Mouse (Mus musculus) forebrain, embryonic 16.5 days (tissue): ENCODE results near the gene Gm20388. TPM values are rescaled to one million over a fixed set of nuclear protein-coding genes. Genes with fewer than 3 reads are reported as not detected.

Source experiments
- ATAC-seq: fragments of 200-750 bp; cut with Nextera tagmentation; 2 replicates; pipeline ENCODE4 v1.8.0; 2017; ENCODE audit warnings: mild to moderate bottlenecking, moderate library complexity
- H3K27ac ChIP-seq: fragments of 300-500 bp; sonication (generic); 2 replicates; pipeline ENCODE4 v1.5.1; 2014; ENCODE audit warnings: low read length, control low read depth
- H3K27me3 ChIP-seq: fragments of 300-500 bp; sonication (generic); replicated peaks from 2 replicates; pipeline ENCODE4 v1.6.1; 2014; ENCODE audit warnings: low read length; ENCODE audit not compliant: control insufficient read depth, insufficient read depth
- H3K36me3 ChIP-seq: fragments of 300-500 bp; sonication (generic); 2 replicates; pipeline ENCODE4 v1.6.1; 2014; ENCODE audit not compliant: control insufficient read depth, insufficient read depth
- H3K4me1 ChIP-seq: fragments of 300-500 bp; sonication (generic); replicated peaks from 2 replicates; pipeline ENCODE4 v1.6.1; 2014; ENCODE audit warnings: low read length; ENCODE audit not compliant: control insufficient read depth, insufficient read depth
- H3K4me2 ChIP-seq: fragments of 300-500 bp; sonication (generic); 2 replicates; pipeline ENCODE4 v1.6.1; 2014; ENCODE audit warnings: mild to moderate bottlenecking, low read length, control low read depth
- H3K4me3 ChIP-seq: fragments of 300-500 bp; sonication (generic); replicated peaks from 2 replicates; pipeline ENCODE4 v1.5.1; 2014; ENCODE audit warnings: mild to moderate bottlenecking, low read length, control low read depth
- H3K9ac ChIP-seq: fragments of 300-500 bp; sonication (generic); replicated peaks from 2 replicates; pipeline ENCODE4 v1.6.1; 2014; ENCODE audit warnings: low read depth, low read length, control low read depth
- H3K9me3 ChIP-seq: fragments of 300-500 bp; sonication (generic); 2 replicates; pipeline ENCODE4 v1.6.1; 2016; ENCODE audit warnings: low read length; ENCODE audit not compliant: control insufficient read depth
- WGBS: fragments of 180-500 bp; shearing (Covaris S2); extraction: QIAGEN DNeasy Blood & Tissue Kit; methylation state at CpG from one replicate; pipeline ENCODE4 v1.1.7; 2014; 5-methylcytosine and 5-hydroxymethylcytosine counted together
- polyA plus RNA-seq: library from polyadenylated mRNA; unstranded; fragments of >200 nt; fragmentation: Nextera tagmentation; extraction: Ambion mirVana; gene quantifications from 2 replicates; pipeline ENCODE4 v1.2.1, GENCODE M21; 2015

Gm20388 gene
- polyA plus RNA-seq, 1 experiment from 2014 or later, result 4.7 TPM

DNA sequence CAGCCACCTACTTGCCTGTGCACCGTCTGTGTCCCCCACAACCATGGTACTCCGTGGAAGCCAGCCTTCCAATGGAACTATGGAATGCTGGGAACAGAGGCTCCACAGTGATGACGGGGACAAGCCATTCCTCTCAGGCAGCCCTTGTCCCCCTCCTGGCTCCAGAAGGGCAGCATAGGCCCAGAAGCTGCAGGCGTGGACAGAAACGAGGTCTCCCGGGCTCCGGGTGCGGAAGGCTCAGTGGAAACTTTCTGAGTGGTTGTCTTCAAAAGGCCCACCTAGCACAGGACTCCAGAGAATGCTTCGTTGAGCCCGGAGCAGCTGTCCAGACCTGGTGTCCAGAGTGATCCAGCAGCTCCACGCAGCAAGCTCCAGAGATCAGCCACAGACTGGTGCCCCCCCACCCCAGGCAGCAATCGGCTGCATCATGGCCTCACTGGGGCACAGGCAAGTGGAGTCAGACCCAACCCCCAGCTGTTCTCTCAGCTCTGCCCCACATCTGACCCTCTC, 1633.7 kb downstream of the Gm20388 start, which contains the start of gene 1700018B08Rik:
Gene 1700018B08Rik (minus strand): TSS at position 45 of the 510 bp plus-strand sequence.
- ATAC-seq, result no peak
- H3K9me3 ChIP-seq, result no peaks in the 10 kb centered on the region
- H3K36me3 ChIP-seq, result no peaks in the 10 kb centered on the region
- H3K4me2 ChIP-seq, result no peak within 1 kb of the TSS
- no peak within 1 kb of the TSS for H3K27ac ChIP-seq
- H3K4me3 ChIP-seq, result no peak within 1 kb of the TSS
- no peaks in the 10 kb centered on the region for H3K27me3 ChIP-seq
- no peaks in the 10 kb centered on the region; the same call in 1 of the 2 replicates for H3K4me1 ChIP-seq
- WGBS, result 85% methylated on average over 12 of the region's 12 CpGs
- H3K9ac ChIP-seq, result no peak within 1 kb of the TSS

DNA sequence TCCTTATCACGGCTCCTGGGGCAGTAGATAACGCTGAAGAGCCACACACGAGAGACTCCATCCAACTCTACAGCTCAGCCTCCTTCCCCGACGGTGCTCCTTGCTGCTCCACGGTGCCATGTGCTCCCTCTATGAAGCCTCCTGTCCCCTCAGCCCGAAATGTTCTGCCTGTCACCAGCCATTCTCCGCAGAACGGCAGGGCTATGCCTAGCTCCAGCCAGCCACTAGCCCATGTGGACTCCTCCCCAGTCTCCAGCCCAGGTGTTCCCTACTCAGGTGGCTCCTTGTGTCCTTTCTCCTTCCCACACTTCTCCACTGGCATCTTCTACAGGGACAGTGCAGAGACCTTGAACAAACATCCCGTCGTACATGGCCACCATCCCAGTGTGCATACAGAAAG, 1634.3 kb downstream of the Gm20388 start:
- H3K9me3 ChIP-seq, result no peaks in the 10 kb centered on the region
- H3K4me2 ChIP-seq, result no peak overlapping the region
- H3K9ac ChIP-seq, result no peak overlapping the region
- 86% methylated on average over 11 of the region's 11 CpGs for WGBS
- H3K27ac ChIP-seq, result no peak overlapping the region
- H3K27me3 ChIP-seq, result no peaks in the 10 kb centered on the region
- no peak for ATAC-seq
- no peaks in the 10 kb centered on the region for H3K36me3 ChIP-seq
- H3K4me1 ChIP-seq, result no peaks in the 10 kb centered on the region; the same call in 1 of the 2 replicates
- no peak overlapping the region for H3K4me3 ChIP-seq

DNA sequence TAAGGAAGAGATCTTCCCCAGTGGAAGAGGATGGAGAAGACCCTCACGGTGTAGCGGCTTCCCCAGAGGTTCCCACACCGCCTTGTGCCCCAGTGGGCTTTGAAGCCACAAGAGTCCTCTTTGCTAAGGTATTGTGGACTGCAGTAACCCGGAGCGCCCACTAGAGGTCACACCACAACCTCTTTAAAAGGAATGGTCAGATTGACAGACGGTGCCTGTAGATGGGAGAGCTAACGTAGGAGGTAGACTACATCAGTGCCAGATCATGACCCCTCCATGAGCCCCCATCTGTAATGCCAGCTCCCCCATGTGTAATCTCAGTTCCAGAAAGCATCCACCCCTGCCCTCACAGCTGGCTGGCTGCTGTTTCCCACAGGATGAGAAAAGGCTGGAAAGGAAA, 1636.5 kb downstream of the Gm20388 start:
- 4% methylated on average over 7 of the region's 7 CpGs for WGBS
- no peak overlapping the region for H3K4me2 ChIP-seq

GRCm38 (mm10) chr8:121550056-121550455, 1639.4 kb downstream of the Gm20388 start:
- Histone ChIP-seq H3K27me3 (no peaks in the 10 kb centered on the region), H3K9ac (no peak overlapping the region), H3K4me2 (no peak overlapping the region), H3K36me3 (peaks cover 23% of the 10 kb centered on the region), H3K27ac (no peak overlapping the region), H3K4me3 (no peak overlapping the region), H3K4me1 (no peaks in the 10 kb centered on the region; the same call in 1 of the 2 replicates), H3K9me3 (no peaks in the 10 kb centered on the region)
- WGBS, result 86% methylated on average over 6 of the region's 6 CpGs
- no peak for ATAC-seq

More for the DNA sequence above, 1636.5 kb downstream of the Gm20388 start:
- peaks cover 14% of the 10 kb centered on the region for H3K36me3 ChIP-seq
- ATAC-seq, result peak; percentile 65
- H3K4me3 ChIP-seq, result no peak overlapping the region
- H3K27me3 ChIP-seq, result no peaks in the 10 kb centered on the region
- no peaks in the 10 kb centered on the region for H3K9me3 ChIP-seq
- no peak overlapping the region for H3K9ac ChIP-seq
- no peaks in the 10 kb centered on the region; the same call in 1 of the 2 replicates for H3K4me1 ChIP-seq
- H3K27ac ChIP-seq, result no peak overlapping the region

GRCm38 (mm10) chr8:121551065-121551985, 1640.7 kb downstream of the Gm20388 start:
- ATAC-seq, result no peak
- peaks cover 23% of the 10 kb centered on the region for H3K36me3 ChIP-seq
- 75% methylated on average over 24 of the region's 24 CpGs for WGBS

DNA sequence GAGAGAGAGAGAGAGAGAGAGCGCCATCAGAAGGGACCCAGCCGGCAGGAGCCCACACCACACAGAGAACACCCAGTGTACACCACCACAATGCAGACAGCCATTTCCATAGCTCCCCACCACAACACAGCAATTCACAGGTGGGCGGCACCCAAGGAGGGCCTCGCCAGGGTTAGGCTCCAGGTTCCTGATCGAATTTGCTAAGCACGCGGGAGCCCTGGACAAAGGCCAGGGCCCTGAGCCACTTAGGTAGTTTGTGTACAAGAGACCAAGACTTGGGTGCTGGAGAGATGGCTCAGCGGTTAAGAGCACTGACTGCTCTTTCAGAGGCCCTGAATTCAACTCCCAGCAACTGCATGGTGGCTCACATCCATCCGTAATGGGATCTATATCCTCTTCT, 1641.9 kb downstream of the Gm20388 start:
- no peak overlapping the region for H3K27ac ChIP-seq
- 86% methylated on average over 9 of the region's 9 CpGs for WGBS
- H3K4me3 ChIP-seq, result no peak overlapping the region
- ATAC-seq, result no peak
- H3K4me2 ChIP-seq, result no peak overlapping the region
- no peaks in the 10 kb centered on the region for H3K27me3 ChIP-seq
- H3K4me1 ChIP-seq, result no peaks in the 10 kb centered on the region
- no peak overlapping the region for H3K9ac ChIP-seq
- H3K36me3 ChIP-seq, result peaks cover 23% of the 10 kb centered on the region
- no peaks in the 10 kb centered on the region for H3K9me3 ChIP-seq

More at GRCm38 (mm10) chr8:121551065-121551985, 1640.7 kb downstream of the Gm20388 start:
- H3K27ac ChIP-seq, result no peak overlapping the region
- H3K27me3 ChIP-seq, result no peaks in the 10 kb centered on the region
- H3K4me1 ChIP-seq, result no peaks in the 10 kb centered on the region; the same call in 1 of the 2 replicates
- H3K9me3 ChIP-seq, result no peaks in the 10 kb centered on the region
- H3K4me2 ChIP-seq, result no peak overlapping the region
- H3K4me3 ChIP-seq, result no peak overlapping the region
- H3K9ac ChIP-seq, result no peak overlapping the region

GRCm38 (mm10) chr8:121553831-121554475, 1643.3 kb downstream of the Gm20388 start:
- Histone ChIP-seq H3K4me3 (no peak overlapping the region), H3K9me3 (no peaks in the 10 kb centered on the region), H3K27me3 (no peaks in the 10 kb centered on the region), H3K36me3 (peaks cover 23% of the 10 kb centered on the region), H3K27ac (no peak overlapping the region), H3K4me1 (no peaks in the 10 kb centered on the region), H3K4me2 (no peak overlapping the region), H3K9ac (no peak overlapping the region)
- ATAC-seq, result no peak
- WGBS, result 94% methylated on average over 32 of the region's 32 CpGs

GRCm38 (mm10) chr8:121557746-121558145, 1647.1 kb downstream of the Gm20388 start:
- no peak for ATAC-seq
- Histone ChIP-seq H3K27ac (no peak overlapping the region), H3K4me1 (no peaks in the 10 kb centered on the region), H3K4me2 (no peak overlapping the region), H3K27me3 (no peaks in the 10 kb centered on the region), H3K9ac (no peak overlapping the region), H3K4me3 (no peak overlapping the region), H3K36me3 (peaks cover 14% of the 10 kb centered on the region; the same call in 1 of the 2 replicates), H3K9me3 (no peaks in the 10 kb centered on the region)
- 94% methylated on average over 11 of the region's 11 CpGs for WGBS

DNA sequence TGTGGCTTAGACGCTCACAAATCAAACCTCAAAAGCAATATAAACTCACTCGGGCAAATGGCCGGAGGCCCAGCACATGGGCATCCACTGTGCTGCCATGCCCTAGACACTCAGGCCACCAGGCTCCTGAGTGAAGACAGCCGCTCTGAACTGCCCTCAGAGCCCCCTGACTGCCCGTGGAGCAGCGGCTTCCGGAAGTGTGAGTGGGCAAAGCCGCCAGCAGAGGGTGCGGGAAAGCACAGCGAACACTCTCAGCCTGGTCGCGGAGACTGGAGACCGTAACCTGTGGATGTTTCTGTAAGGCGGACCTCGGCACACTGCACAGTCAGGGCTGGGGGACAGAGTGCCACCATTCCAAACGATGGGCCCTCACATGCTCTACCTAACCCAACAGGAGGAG, 1647.9 kb downstream of the Gm20388 start:
- 92% methylated on average over 16 of the region's 16 CpGs for WGBS
- Histone ChIP-seq H3K4me2 (no peak overlapping the region), H3K4me1 (no peaks in the 10 kb centered on the region), H3K36me3 (peaks cover 9% of the 10 kb centered on the region; the same call in 1 of the 2 replicates), H3K4me3 (no peak overlapping the region), H3K27me3 (no peaks in the 10 kb centered on the region), H3K9me3 (no peaks in the 10 kb centered on the region), H3K27ac (no peak overlapping the region), H3K9ac (no peak overlapping the region)
- ATAC-seq, result no peak
